Mouse (Mus musculus): ENCODE data around the gene Gm49393.
"Not testable (repeated sequence)": the region's sequence is repeated elsewhere in the genome, so short reads cannot be mapped to it uniquely, and the experiment has no call there.

Gm49393 gene

GRCm38 (mm10) chr13:60935490-60935889 lies at the start of gene Gm49393:
Gene Gm49393 (minus strand): TSS chr13:60935590.
- DNase-seq (ENCODE audit: low spot score), result not testable (repeated sequence)

DNA sequence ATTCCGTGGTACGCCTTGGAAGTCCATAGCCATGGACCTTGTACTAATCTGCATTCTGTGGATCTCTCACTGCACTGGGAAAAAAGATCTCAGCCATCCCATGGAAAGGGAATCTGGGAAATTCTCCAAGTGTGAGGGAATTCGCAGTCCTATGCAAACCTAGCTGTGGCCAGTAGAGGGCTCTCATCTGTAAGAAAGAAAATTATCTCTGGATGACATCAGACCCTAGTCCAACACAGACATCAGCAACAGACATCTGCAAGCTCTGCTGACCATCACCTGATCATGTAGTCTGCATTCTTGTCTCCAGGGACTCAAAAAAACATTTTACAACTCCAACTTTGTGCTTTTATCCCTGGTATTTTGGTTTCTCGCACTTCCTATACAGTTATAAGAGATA lies 36.9 kb upstream of the Gm49393 start:
- DNase-seq (ENCODE audit: low spot score), result not testable (repeated sequence)

- not testable (repeated sequence) for DNase-seq (ENCODE audit: low spot score)
Measured at GRCm38 (mm10) chr13:60963985-60964384, 28.6 kb upstream of the Gm49393 start.

DNA sequence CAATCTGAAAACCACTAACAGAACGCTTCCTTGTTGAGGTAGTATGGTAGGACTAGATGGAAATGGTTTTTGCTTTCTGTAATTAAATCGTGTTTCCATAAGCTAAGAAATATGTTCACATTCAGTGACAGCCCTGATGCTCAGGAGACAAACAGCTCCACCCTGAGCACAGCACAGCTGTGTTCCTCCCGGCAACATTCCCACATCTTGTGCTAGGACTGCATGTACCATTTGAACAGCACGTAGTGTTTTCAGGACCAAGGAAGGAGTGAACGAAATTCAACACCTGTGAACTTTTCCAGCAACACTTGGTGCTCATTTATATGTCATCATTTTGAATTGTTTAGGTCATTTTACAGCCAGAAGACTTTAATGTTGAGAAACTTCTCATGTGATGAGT lies 26.3 kb upstream of the Gm49393 start:
- DNase-seq (ENCODE audit: low spot score), result no peak

- not testable (repeated sequence) for DNase-seq (ENCODE audit: low spot score)
Measured at GRCm38 (mm10) chr13:60941884-60942283, 6.5 kb upstream of the Gm49393 start, which contains the start of gene Tpbpa. Gene Tpbpa (minus strand): TSS chr13:60941984.

GRCm38 (mm10) chr13:60936500-60936901 lies 1.1 kb upstream of the Gm49393 start, which contains the start of the genes Gm49391 and Ctla2a:
Gene Gm49391 (minus strand): TSS chr13:60936571.
Gene Ctla2a (minus strand): TSS chr13:60936625.
- peak; percentile 3 for DNase-seq (ENCODE audit: low spot score)

- DNase-seq (ENCODE audit: low spot score), result not testable (repeated sequence)
Measured at GRCm38 (mm10) chr13:60904780-60905179, 30.6 kb downstream of the Gm49393 start, which contains the start of gene Tpbpb. Gene Tpbpb (minus strand): TSS chr13:60904880.

DNA sequence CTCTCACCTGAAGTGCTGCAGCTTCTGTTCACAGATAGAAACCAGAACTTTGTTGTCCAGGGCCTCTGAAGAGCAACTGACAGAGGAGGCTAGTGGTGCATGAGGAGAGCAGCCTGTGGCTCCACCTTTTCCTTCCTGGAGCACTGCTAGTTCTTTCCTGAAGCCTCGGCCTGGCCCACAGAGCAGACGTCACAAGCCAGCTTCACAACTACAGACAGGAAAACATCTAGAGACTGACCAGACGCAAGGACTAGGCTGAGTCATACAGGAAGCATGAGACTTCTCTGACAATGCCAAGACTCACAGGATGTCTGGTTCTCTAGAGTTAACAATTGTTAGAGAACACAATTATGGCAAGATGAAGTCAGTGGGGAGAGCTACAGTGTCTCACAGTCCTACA lies 38.1 kb downstream of the Gm49393 start, which contains the start of gene Ctla2b:
TSS of gene Ctla2b (minus strand) at position 120 of the 400 bp plus-strand sequence.
- peak; percentile 28 for DNase-seq (ENCODE audit: low spot score)

DNA sequence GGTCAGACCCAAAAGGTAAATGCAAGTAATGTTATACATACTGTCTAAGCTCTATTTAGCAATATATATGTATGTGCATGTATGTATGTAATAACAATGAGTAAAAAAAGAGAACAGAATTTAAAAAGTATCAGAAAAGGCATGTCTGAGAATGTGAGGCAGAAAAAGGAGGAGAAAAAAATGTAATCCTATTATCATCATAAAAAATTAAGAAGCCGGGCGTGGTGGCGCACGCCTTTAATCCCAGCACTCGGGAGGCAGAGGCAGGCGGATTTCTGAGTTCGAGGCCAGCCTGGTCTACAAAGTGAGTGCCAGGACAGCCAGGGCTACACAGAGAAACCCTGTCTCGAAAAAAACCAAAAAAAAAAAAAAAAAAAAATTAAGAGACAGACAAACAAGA lies 38.6 kb downstream of the Gm49393 start, which contains the start of gene Gm49392:
TSS of gene Gm49392 (minus strand) at position 101 of the 400 bp plus-strand sequence.
- DNase-seq (ENCODE audit: low spot score), result not testable (repeated sequence)

GRCm38 (mm10) chr13:60895406-60896160 lies 39.8 kb downstream of the Gm49393 start:
- DNase-seq (ENCODE audit: low spot score), result no peak

DNA sequence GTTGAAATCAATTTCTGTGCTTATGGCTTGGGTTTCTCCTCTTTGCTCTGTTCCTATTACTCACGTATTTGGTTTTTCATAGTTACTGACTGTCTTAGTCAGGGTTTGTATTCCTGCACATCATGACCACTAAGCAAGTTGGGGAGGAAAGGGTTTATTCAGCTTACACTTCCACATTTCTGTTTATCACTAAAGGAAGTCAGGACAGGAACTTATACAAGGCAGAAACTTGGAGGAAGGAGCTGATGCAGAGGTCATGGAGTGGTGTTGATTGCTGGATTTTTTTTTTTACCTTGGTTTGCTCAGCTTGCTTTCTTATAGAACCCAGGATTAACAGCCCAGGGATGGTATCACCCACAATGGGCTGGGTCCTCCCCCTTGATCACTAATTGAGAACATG lies 43.1 kb downstream of the Gm49393 start:
- no peak for DNase-seq (ENCODE audit: low spot score)

DNA sequence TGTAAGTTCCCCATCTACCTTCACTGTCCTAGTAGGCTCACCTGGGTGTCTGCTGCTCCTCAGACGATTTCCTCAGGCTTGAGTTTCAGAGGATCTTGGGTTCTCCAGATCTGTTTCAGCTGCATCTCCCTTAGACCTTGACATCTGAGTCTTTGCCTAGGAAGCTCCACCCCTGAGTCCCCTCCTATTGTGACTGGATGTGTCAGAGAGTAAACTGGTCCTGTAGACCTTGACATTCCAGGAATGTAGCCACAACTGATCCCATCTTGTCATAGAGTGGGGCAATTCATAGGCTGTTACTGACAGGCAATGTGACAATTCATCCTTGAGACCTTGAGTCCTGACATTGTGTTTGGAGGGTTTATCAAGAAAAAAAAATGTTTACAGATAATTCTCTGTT lies 71.1 kb downstream of the Gm49393 start, which contains the start of gene 4930486L24Rik:
TSS of gene 4930486L24Rik (minus strand) at position 195 of the 400 bp plus-strand sequence.
- DNase-seq (ENCODE audit: low spot score), result no peak

GRCm38 (mm10) chr13:60848241-60849120 lies 86.9 kb downstream of the Gm49393 start:
- no peak for DNase-seq (ENCODE audit: low spot score)

DNA sequence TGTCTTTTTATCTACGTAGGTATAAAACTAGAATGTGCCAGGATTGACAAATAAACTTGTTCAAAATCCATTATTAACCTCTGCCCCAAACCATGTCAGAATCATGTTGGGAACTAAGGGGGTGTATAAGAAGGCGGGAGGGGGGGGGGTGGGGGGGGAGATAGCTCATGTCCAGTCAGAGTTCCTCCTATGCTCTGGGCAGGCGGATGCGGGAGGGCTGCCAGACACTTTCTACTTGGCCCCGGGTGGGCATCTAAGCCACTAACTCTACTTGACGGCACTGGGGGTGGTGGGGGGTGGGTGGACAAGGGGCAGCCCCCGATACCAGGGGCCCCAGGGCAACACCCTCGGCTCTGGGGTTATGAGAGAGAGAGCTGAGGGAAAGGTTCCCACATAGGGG lies 92.2 kb downstream of the Gm49393 start:
- no peak for DNase-seq (ENCODE audit: low spot score)

- no peak for DNase-seq (ENCODE audit: low spot score)
Measured at GRCm38 (mm10) chr13:60842703-60843102, 92.7 kb downstream of the Gm49393 start.

DNA sequence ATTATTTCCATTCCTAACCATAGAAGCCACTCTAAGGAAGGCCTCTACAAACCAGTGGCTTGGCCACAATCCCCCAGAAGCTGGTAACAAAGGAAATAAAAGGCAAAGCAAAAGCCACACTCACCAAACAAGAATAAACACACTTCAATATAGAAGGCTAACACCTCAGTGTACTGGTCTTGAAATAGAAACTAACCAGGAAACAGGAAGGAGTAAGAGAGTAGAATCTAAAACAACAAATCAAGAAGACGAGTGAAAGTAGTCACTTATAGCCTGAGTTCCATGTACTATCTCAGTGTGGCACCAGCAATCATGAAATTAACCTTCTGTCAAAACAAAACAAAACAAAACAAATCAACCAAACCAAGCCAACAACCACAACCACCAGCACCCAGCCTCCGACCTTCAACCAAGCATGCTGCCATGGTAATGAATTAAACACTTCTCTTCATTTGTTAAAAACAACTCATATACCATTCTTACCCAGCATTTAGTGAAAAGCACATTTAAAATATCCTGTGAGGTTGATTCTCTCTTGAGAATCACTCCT lies 96.0 kb downstream of the Gm49393 start:
- no peak for DNase-seq (ENCODE audit: low spot score)

DNA sequence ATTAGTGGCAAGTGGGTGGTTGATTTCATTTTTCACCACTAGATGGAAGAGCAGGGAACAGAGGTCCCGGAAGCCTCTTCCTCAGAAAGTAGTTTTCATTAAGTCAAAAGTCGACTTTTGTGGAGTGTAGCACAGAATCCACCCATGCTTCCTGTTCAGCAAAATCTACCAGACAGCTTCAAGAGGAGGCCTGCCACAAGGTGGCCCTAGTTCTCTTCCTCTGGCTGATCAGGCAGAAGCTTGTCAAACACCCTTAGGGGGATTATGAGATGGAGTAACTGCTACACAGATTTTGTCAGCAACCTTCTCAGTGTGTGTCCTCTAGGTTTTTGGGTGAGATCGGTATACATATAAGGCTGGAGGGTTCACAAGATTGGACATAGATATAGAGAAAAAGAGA lies 109.3 kb downstream of the Gm49393 start:
- no peak for DNase-seq (ENCODE audit: low spot score)

- DNase-seq (ENCODE audit: low spot score), result no peak
Measured at GRCm38 (mm10) chr13:60820486-60821175, 114.8 kb downstream of the Gm49393 start.

DNA sequence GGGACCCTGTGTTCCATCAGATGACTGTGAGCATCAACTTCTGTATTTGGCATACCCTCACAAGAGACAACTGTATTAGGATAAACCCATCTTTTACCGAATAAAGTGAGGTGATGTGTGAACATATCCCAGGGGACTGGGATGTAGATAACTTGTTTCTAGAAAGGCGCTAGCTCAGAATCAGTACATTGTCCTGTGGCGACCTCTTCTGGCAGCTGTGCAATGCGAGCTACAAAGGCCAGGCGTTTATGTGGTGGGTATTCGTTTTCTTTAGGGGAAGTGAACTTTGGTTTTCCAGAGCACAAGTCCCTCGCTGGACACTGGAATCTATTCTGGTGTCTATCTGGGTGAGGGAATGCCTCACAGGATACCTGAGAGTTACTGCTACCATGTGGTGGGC lies 115.9 kb downstream of the Gm49393 start:
- DNase-seq (ENCODE audit: low spot score), result no peak

GRCm38 (mm10) chr13:60813722-60814121 lies 121.7 kb downstream of the Gm49393 start:
- DNase-seq (ENCODE audit: low spot score), result no peak

DNA sequence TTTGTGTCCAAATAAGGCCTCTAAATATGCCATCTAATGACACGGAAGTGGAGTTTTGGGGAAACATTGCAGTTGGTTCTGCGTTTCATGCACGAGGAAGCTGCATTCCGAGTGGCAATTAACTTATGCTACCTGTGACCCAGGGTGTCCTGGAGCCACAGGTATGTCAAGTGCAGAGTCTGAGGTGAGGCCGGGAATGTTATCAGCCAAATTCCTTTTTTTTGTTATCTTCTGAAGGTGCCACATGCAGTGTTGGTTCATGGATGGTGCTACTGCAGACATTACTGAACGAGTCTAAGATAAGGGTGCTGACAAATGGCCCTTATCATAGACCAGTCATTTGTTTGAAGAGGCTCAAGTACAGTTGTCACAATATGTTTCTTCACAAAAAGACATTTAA lies 122.6 kb downstream of the Gm49393 start:
- DNase-seq (ENCODE audit: low spot score), result no peak

Data from ovary, adult 18-20 months (tissue).